Mouse (Mus musculus) forebrain, embryonic 13.5 days (tissue): ENCODE results near the gene Pcdh15. TPM values are rescaled to one million over a fixed set of nuclear protein-coding genes. Genes with fewer than 3 reads are reported as not detected.

Experiments used
- ATAC-seq: fragments of 200-750 bp; cut with Nextera tagmentation; 2 replicates; pipeline ENCODE4 v1.8.0; 2017
- H3K27ac ChIP-seq: fragments of 300-500 bp; sonication (generic); 2 replicates; pipeline ENCODE4 v1.5.1; 2015; ENCODE audit warnings: inconsistent platforms, mild to moderate bottlenecking, moderate library complexity
- H3K27me3 ChIP-seq: fragments of 300-500 bp; sonication (generic); 2 replicates; pipeline ENCODE4 v1.6.1; 2015; ENCODE audit warnings: mild to moderate bottlenecking, inconsistent platforms
- H3K36me3 ChIP-seq: fragments of 300-500 bp; sonication (generic); 2 replicates; pipeline ENCODE4 v1.6.1; 2015; ENCODE audit warnings: mild to moderate bottlenecking, inconsistent platforms; ENCODE audit not compliant: poor library complexity, severe bottlenecking
- H3K4me1 ChIP-seq: fragments of 300-500 bp; sonication (generic); 2 replicates; pipeline ENCODE4 v1.6.1; 2015; ENCODE audit warnings: inconsistent platforms
- H3K4me2 ChIP-seq: fragments of 300-500 bp; sonication (generic); 2 replicates; pipeline ENCODE4 v1.6.1; 2015; ENCODE audit warnings: inconsistent platforms, mild to moderate bottlenecking, moderate library complexity
- H3K4me3 ChIP-seq: fragments of 300-500 bp; sonication (generic); 2 replicates; pipeline ENCODE4 v1.5.1; 2015; ENCODE audit warnings: mild to moderate bottlenecking, inconsistent platforms
- H3K9ac ChIP-seq: fragments of 300-500 bp; sonication (generic); 2 replicates; pipeline ENCODE4 v1.6.1; 2015; ENCODE audit warnings: mild to moderate bottlenecking, inconsistent platforms
- H3K9me3 ChIP-seq: fragments of 300-500 bp; sonication (generic); replicated peaks from 2 replicates; pipeline ENCODE4 v1.6.1; 2016; ENCODE audit warnings: inconsistent platforms
- WGBS: fragments of 180-500 bp; shearing (Covaris S2); methylation state at CpG from one replicate; pipeline ENCODE4 v1.1.7; 2015; 5-methylcytosine and 5-hydroxymethylcytosine counted together
- polyA plus RNA-seq: library from polyadenylated mRNA; unstranded; fragments of >200 nt; fragmentation: Nextera tagmentation; extraction: Ambion mirVana; gene quantifications from 2 replicates; pipeline ENCODE4 v1.2.1, GENCODE M21; 2015

Gene Pcdh15
- polyA plus RNA-seq, 1 experiment from 2014 or later = 1.9 TPM

DNA sequence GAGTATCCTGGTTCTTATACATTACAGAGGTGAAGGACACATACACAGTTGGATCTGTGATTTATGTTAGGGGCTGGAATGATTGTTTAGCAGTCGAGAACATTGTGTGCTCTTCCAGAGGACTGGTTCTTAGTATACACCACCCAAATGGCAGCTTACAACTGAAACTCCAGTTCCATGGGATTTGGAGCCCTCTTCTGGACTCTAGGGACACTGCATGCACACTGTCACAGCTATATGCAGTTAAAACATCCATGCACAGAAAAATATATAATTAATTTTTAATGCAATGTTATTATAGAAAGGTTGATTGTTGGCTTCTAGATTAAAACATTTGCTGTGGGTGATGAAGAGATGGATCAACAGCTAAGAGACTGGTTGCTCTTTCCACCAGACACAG, 301.3 kb downstream of the Pcdh15 start:
- no peaks in the 10 kb centered on the region for H3K4me1 ChIP-seq
- no peaks in the 10 kb centered on the region for H3K9me3 ChIP-seq
- no peak overlapping the region for H3K4me3 ChIP-seq
- H3K4me2 ChIP-seq = no peak overlapping the region
- H3K27me3 ChIP-seq = no peaks in the 10 kb centered on the region
- no peak overlapping the region for H3K27ac ChIP-seq
- no peaks in the 10 kb centered on the region for H3K36me3 ChIP-seq
- no peak for ATAC-seq
- WGBS = 96% methylated on average over 1 of the region's 1 CpGs
- H3K9ac ChIP-seq = no peak overlapping the region

DNA sequence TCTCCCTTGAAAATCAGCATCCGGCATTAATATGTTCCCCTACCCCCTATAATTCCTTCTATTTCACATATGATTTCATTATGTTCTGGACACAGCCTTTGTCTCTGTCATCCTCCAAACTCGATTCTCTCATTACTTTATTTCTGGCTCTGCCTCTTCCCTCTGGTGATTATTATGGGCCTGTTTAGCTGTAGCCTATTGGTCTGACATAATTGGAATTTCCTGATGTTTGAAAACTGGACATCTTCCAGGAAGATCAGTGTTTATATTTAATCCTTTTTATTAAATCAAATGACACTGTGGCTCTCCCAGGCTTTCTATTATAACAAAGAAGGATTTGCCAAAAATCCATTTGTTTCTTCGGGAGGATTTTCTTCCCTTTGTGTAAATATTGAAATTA, 326.3 kb downstream of the Pcdh15 start:
- WGBS = 76% methylated on average over 3 of the region's 3 CpGs
- no peak overlapping the region for H3K9ac ChIP-seq
- no peaks in the 10 kb centered on the region for H3K4me1 ChIP-seq
- no peaks in the 10 kb centered on the region for H3K36me3 ChIP-seq
- H3K4me2 ChIP-seq = no peak overlapping the region
- H3K27ac ChIP-seq = no peak overlapping the region
- H3K9me3 ChIP-seq = no peaks in the 10 kb centered on the region
- no peak for ATAC-seq
- H3K4me3 ChIP-seq = no peak overlapping the region
- no peaks in the 10 kb centered on the region for H3K27me3 ChIP-seq

DNA sequence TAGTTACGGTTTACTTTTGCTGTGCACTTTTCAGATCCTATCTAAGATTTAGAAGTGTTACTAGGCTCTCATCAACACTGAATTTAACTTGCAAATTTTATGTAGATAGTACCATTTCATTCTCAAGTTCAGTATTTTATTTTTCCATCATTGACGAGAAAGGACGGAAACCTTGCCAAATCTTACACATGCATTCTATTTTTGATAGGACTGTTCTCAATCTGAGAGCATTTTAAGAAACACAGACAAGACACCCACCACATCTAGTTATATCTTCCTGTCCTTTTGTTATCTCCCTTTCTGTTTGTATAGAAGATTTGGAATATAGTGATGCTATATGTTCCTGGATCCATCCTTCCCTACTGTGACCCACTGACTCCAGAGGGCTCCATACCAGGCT, 332.2 kb downstream of the Pcdh15 start:
- Histone ChIP-seq H3K9ac (no peak overlapping the region), H3K36me3 (no peaks in the 10 kb centered on the region)
- WGBS = 96% methylated on average over 3 of the region's 3 CpGs

DNA sequence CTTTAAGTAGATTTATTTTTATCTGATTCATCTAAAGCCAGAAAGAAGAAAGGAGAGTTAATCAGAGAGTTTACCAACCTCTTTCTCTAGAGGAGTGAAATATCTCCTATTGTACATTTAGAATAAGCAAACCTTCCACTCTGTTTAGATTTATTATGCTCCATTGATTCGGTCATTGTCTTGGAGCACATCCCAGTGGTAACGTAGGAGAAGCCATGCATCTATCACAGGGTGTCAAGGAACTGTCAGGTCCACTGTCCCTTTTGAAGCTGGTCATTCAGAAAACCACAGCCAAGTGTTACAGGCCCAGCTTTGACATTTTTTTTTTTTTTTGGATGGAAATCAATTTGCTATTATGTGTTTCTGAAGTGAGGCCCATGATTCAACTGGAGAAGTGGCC, 384.9 kb downstream of the Pcdh15 start:
- H3K27ac ChIP-seq = no peak overlapping the region
- no peak for ATAC-seq
- no peak overlapping the region for H3K4me2 ChIP-seq
- H3K36me3 ChIP-seq = no peaks in the 10 kb centered on the region
- H3K9ac ChIP-seq = no peak overlapping the region
- WGBS = 64% methylated on average over 2 of the region's 2 CpGs
- H3K9me3 ChIP-seq = no peaks in the 10 kb centered on the region
- H3K4me3 ChIP-seq = no peak overlapping the region
- no peaks in the 10 kb centered on the region for H3K27me3 ChIP-seq
- H3K4me1 ChIP-seq = no peaks in the 10 kb centered on the region

More for the DNA sequence above, 332.2 kb downstream of the Pcdh15 start:
- no peaks in the 10 kb centered on the region for H3K27me3 ChIP-seq
- H3K4me2 ChIP-seq = no peak overlapping the region
- no peaks in the 10 kb centered on the region for H3K9me3 ChIP-seq
- ATAC-seq = no peak
- H3K4me3 ChIP-seq = no peak overlapping the region
- no peak overlapping the region for H3K27ac ChIP-seq
- no peaks in the 10 kb centered on the region for H3K4me1 ChIP-seq

DNA sequence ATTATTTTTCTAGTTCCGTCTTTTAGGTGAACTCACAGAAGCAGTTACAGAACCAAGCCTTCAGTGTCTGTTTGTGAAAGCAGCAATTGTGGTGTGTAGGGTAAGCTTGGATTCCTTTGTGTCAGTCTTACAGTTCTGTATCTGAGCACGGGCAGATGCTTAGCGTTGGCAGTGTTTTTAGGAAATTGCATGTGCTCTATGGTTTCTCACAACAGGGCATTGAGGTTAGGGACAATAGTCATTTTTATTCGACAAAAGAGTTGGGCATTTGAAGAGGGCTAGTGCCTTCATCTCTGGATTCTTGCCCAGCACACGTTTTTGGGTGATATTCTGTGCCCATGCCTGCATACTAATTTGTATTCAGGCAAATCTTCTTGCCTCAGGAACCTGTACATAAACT, 392.5 kb downstream of the Pcdh15 start:
- 56% methylated on average over 5 of the region's 5 CpGs for WGBS
- Histone ChIP-seq H3K27ac (no peak overlapping the region), H3K36me3 (no peaks in the 10 kb centered on the region), H3K9ac (no peak overlapping the region), H3K4me1 (no peaks in the 10 kb centered on the region; the same call in 1 of the 2 replicates), H3K4me3 (no peak overlapping the region), H3K9me3 (no peaks in the 10 kb centered on the region), H3K4me2 (no peak overlapping the region), H3K27me3 (no peaks in the 10 kb centered on the region)
- ATAC-seq = peak; percentile 30; the same call in 1 of the 2 replicates

DNA sequence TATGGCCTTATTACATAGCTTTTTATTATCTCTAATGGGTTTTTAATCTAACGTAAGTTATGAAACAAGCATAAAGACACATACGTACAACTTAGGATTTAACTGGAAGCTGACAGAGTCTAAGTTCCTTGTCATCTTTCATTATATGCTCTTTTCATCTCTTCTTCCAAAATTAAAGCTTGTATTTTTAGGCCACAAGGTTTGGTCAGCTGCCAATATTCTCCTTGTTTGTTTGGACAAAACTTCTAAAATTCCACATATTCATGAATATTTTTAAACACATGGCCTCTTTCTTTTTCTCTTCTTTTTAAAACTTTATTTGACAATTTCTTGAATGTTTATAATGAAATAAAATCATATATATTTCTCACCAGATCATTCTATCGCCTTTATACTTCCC, 415.7 kb downstream of the Pcdh15 start:
- Histone ChIP-seq H3K4me2 (no peak overlapping the region), H3K4me1 (no peaks in the 10 kb centered on the region), H3K27me3 (no peaks in the 10 kb centered on the region), H3K9me3 (no peaks in the 10 kb centered on the region), H3K27ac (no peak overlapping the region), H3K4me3 (no peak overlapping the region), H3K36me3 (no peaks in the 10 kb centered on the region), H3K9ac (no peak overlapping the region)
- no peak for ATAC-seq
- 90% methylated on average over 3 of the region's 3 CpGs for WGBS

DNA sequence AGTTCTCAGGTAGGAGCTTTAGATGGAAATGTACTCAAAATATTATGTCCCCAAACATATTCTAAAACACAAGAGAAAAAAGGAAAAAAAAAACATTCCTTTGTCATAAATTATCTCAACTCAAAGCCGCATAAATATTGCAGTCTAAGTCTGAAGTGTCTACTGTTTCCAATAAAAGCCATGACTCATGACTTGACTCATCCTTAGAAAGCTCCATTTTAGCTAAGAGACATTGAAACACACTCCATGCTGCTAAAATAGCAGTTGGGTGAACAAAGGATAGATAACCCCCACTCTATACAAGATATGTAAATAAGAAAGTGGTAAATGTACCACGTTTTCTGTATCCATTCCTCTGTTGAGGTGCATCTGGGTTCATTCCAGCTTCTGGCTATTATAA, 416.6 kb downstream of the Pcdh15 start:
- no peak for ATAC-seq
- WGBS = 72% methylated on average over 2 of the region's 2 CpGs

DNA sequence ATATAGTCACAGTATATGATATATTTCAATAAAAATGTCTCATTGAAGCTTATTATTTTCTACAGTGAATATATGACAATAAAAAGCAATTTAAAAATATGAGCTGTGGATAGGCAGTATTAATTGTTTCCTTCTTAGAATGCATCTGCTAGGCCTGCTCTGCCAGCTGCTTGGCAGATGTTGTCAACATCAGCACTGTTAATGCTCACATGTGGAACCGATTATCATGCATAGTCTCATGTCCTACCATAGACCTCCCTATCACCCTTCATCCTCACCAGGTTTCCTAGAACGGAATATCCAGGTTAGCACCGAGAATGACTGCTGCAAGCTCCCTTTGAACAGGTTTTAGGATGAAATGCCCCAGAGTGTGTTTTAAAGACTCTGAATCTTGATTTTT, 420.3 kb downstream of the Pcdh15 start:
- WGBS = 91% methylated on average over 3 of the region's 3 CpGs
- Histone ChIP-seq H3K4me3 (no peak overlapping the region), H3K9me3 (no peaks in the 10 kb centered on the region), H3K9ac (no peak overlapping the region), H3K36me3 (no peaks in the 10 kb centered on the region), H3K27ac (no peak overlapping the region), H3K4me2 (no peak overlapping the region), H3K4me1 (no peaks in the 10 kb centered on the region), H3K27me3 (no peaks in the 10 kb centered on the region)
- no peak for ATAC-seq

More for the DNA sequence above, 416.6 kb downstream of the Pcdh15 start:
- Histone ChIP-seq H3K4me2 (no peak overlapping the region), H3K4me1 (no peaks in the 10 kb centered on the region), H3K27me3 (no peaks in the 10 kb centered on the region), H3K9ac (no peak overlapping the region), H3K9me3 (no peaks in the 10 kb centered on the region), H3K4me3 (no peak overlapping the region), H3K27ac (no peak overlapping the region), H3K36me3 (no peaks in the 10 kb centered on the region)

DNA sequence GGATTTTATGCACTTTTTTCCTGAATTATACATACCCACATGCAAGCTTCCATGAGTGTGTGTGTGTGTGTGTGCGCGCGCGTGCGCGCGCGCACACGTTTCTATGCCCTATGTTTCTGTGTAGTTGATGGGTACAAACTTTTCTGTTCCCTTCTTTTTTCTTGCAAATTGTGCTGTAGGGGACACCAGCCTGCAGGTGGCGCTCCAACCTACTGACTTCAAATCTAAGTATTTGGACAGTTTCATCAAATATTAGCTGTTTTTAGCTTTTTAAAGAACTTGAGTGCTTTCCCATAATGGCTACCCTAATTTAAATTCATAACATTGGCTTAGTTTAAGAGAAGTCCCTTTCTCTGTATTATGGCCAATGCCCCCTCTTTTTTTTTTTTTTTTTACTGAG, 453.7 kb downstream of the Pcdh15 start:
- Histone ChIP-seq H3K27me3 (no peaks in the 10 kb centered on the region), H3K27ac (no peak overlapping the region), H3K4me3 (no peak overlapping the region), H3K36me3 (no peaks in the 10 kb centered on the region), H3K9ac (no peak overlapping the region), H3K9me3 (no peaks in the 10 kb centered on the region), H3K4me1 (no peaks in the 10 kb centered on the region), H3K4me2 (no peak overlapping the region)
- WGBS = 91% methylated on average over 10 of the region's 10 CpGs
- ATAC-seq = no peak

DNA sequence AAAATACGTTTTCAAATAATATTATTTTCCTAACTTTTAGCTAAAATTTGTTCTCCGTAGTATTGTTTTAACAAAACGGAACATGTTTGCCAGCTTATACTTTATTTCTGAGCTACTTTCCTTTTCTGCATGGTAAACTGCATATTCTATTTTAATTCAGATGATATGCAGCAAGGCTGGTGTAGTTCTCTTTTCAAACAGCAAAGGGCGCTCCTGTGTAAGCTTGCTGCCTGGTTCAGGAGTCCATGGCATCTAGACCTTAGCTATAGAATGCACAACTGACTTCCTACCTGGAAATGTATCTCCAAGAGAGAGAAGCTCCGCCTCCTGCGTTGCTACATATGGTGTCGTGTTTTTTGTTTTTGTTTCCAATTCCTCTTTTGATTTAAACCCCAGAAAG, 465.1 kb downstream of the Pcdh15 start:
- Histone ChIP-seq H3K9me3 (no peaks in the 10 kb centered on the region), H3K9ac (no peak overlapping the region), H3K4me3 (no peak overlapping the region), H3K36me3 (no peaks in the 10 kb centered on the region), H3K27me3 (no peaks in the 10 kb centered on the region), H3K27ac (no peak overlapping the region), H3K4me2 (no peak overlapping the region), H3K4me1 (no peaks in the 10 kb centered on the region)
- WGBS = 69% methylated on average over 7 of the region's 7 CpGs
- ATAC-seq = no peak

DNA sequence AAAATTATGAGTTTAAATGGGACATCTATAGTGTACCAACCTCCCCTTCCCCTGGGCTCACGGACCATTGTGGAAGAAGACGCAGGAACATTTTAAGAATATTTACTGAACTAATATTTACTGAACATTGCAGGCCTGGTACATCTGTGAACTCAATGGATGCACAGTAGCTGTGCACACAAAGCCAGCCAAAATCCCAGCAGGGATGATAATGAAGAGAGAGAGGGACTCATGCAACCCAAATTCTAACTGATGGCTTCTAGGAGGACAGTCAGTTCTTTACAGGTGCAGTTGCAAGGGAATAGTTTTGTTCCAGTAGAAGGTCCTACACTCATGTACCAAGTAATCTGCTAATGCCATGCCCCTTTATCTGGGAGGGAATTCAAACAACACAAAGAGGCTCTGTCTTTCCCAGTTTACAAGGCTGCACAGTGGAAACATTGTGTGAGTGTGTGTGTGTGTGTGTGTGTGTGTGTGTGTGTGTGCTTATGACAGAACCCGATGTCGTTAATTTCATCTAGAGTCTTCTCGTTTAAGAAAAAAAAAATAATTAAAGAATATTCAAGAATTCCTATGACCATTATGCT, 475.7 kb downstream of the Pcdh15 start:
- no peaks in the 10 kb centered on the region for H3K9me3 ChIP-seq
- no peaks in the 10 kb centered on the region for H3K36me3 ChIP-seq
- H3K27ac ChIP-seq = no peak overlapping the region
- no peak for ATAC-seq
- H3K27me3 ChIP-seq = no peaks in the 10 kb centered on the region
- WGBS = 89% methylated on average over 5 of the region's 5 CpGs
- H3K4me2 ChIP-seq = no peak overlapping the region
- no peak overlapping the region for H3K4me3 ChIP-seq
- H3K9ac ChIP-seq = no peak overlapping the region
- no peaks in the 10 kb centered on the region for H3K4me1 ChIP-seq

DNA sequence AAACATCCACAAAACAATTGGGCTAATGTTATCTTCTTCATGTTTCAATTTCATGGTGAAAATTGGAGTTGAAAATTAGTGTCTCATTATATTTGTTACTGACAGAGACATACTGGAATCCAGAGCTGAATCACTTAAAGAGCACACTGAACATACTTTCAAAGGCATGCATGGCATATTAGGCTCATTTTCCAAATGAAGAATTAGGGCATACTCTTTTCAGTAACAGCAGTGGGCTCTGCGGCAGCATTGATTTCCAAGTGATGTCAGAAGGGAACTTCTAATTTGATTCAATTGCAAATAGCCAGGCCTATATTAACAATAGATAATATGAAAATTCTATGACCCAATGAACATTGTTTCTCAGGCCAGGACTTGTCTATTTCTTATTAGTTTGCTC, 568.4 kb downstream of the Pcdh15 start:
- no peak overlapping the region for H3K9ac ChIP-seq
- no peak overlapping the region for H3K4me2 ChIP-seq
- 0 out of 2 replicates have a peak, but pooled peaks cover 4% of the 10 kb centered on the region for H3K9me3 ChIP-seq
- H3K36me3 ChIP-seq = no peaks in the 10 kb centered on the region
- ATAC-seq = no peak
- 64% methylated on average over 1 of the region's 1 CpGs for WGBS
- no peak overlapping the region for H3K27ac ChIP-seq
- no peak overlapping the region for H3K4me3 ChIP-seq
- no peaks in the 10 kb centered on the region for H3K27me3 ChIP-seq
- no peaks in the 10 kb centered on the region for H3K4me1 ChIP-seq

DNA sequence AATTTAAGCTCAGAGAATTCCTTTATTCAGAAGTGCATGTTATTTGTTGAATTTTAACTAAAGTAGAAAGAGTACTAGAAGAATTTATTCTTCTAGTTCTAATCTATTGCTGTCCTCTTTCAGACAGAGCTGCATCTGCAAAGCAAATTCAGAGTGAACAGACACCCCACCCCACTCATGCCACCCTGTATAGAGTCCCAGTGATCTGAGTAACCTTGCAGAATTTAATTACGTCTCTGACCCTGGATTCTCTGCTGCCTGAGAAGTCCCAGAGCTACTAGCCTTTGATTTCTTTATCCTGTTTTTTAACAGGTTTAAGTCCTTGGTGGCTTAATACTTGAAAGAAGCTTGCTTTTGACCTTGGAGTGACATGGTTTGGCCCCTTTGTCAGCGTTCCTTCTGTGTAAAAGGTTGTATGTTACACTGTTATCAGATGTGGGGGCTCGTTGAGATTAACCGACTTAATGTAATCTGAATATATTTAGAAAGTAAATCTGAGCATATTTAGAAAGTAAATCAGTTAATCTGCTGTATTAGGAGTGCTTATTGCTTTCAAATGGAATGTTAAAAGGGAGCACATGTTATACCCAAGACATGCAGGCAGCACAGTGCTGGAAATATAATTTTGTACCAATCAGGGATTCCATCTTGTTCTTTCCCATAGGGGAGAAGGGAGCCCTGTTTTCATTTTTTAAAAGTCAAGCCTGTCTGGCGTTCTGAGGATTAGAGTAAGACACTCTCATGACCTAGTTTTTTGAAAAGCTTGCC, 601.6 kb downstream of the Pcdh15 start:
- no peak overlapping the region for H3K4me2 ChIP-seq
- no peaks in the 10 kb centered on the region for H3K9me3 ChIP-seq
- H3K4me3 ChIP-seq = no peak overlapping the region
- H3K27me3 ChIP-seq = no peaks in the 10 kb centered on the region
- H3K9ac ChIP-seq = no peak overlapping the region
- 54% methylated on average over 5 of the region's 5 CpGs for WGBS
- H3K27ac ChIP-seq = no peak overlapping the region
- no peaks in the 10 kb centered on the region for H3K4me1 ChIP-seq
- ATAC-seq = no peak
- no peaks in the 10 kb centered on the region for H3K36me3 ChIP-seq
